Mouse (Mus musculus) heart, adult 2 months (tissue): ENCODE data around the gene Ndufb6.

Source experiments
- CTCF ChIP-seq: fragments of 200-600 bp; IDR thresholded peaks from 2 replicates; pipeline ENCODE4 v1.8.1; 2022; ENCODE audit warnings: antibody characterized with exemption, mild to moderate bottlenecking, moderate library complexity
- EP300 ChIP-seq: fragments of 200-500 bp; IDR thresholded peaks from 2 replicates; pipeline ENCODE4 v1.6.1; 2011; ENCODE audit warnings: low read depth, low read length, control low read depth; ENCODE audit not compliant: insufficient read depth
- POLR2A ChIP-seq: fragments of 200-500 bp; IDR thresholded peaks from 2 replicates; pipeline ENCODE4 v1.6.1; 2011; ENCODE audit warnings: mild to moderate bottlenecking, low read depth, low read length, control low read depth; ENCODE audit not compliant: insufficient read depth

DNA sequence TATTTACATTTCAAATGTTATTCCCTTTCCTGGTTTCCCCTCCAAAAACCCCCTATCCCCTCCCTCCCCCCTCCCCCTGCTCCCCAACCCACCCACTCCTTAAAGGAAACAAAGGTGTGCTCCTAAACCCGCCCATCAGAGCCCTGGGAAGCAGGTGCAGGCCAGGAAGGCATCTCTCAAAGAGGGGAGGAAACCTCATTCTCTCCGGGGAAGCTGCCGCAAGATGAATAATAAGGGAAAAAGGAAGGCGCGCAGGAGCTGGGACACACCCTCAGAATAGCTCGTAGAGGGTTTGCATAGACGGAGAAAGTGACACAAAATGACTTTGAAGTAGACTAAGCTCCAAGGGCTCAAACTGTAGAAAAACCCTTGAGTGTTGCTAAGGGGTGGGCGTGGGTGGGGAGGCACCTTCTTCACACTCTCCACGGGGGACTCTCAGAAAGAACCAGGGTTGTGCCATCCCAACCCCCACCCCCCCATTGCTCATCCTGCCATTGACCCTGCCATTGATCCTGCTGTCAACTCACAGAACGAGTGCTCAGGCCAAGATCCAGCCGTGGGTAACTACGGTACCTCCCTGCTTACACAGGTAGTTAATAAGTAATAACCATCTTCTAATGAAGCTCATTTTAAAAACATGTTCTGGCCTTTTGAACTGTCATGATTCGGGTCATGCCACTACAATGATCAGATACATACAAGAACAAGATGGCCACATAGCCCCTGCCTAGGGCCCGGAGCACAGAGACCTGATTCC lies 58.0 kb downstream of the Ndufb6 start:
- TF ChIP-seq CTCF = no peak
- no peak for TF ChIP-seq POLR2A
- no peak for TF ChIP-seq EP300
